Mouse (Mus musculus) brain, embryonic 14.5 days (tissue): ENCODE results near the gene Dcun1d1. TPM values are rescaled to one million over a fixed set of nuclear protein-coding genes. Genes with fewer than 3 reads are reported as not detected.

Experiments
- DNase-seq: peaks from one replicate; pipeline ENCODE4 v3.0.0-alpha.2; 2011; ENCODE audit warnings: low read depth
- CTCF ChIP-seq: fragments of 200-500 bp; IDR thresholded peaks from 2 replicates; pipeline ENCODE4 v1.5.1; 2012; ENCODE audit warnings: inconsistent platforms, mild to moderate bottlenecking, moderate library complexity, borderline replicate concordance; ENCODE audit not compliant: insufficient read depth, insufficient read length; ENCODE audit errors: extremely low read depth
- POLR2A ChIP-seq: fragments of 200-500 bp; IDR thresholded peaks from 2 replicates; pipeline ENCODE4 v1.6.1; 2012; ENCODE audit warnings: mild to moderate bottlenecking, inconsistent platforms, borderline replicate concordance; ENCODE audit not compliant: poor library complexity, insufficient read depth, insufficient read length, severe bottlenecking; ENCODE audit errors: extremely low read depth
- polyA plus RNA-seq: library from polyadenylated mRNA; depleted of rRNA; stranded (reverse); fragments of >200 nt; gene quantifications from 2 replicates; pipeline ENCODE4 v1.2.3, GENCODE M21; 2012

Gene Dcun1d1
- polyA plus RNA-seq, 1 experiment: 38.0 TPM

DNA sequence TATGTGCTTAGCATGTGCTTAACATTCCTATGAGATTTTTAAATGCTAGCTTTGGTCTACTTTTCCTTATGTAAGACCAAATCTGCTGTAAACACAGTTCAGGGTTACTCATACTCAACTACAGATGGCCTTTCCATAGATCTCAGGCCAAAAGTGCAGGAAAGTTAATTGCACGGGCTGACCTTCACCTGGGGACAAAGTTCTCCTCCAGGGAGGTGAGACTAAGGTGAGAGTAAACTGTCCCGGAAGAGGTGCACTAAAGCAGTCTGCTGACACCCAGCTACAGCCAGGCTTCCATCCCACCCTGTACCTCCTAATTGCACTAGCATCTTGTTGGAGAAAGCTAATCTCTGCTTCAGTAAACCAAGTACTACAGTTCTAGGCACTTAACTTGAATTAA lies 11.4 kb downstream of the Dcun1d1 start:
- DNase-seq: no peak
- TF ChIP-seq POLR2A: no peak
- no peak for TF ChIP-seq CTCF

- TF ChIP-seq CTCF (no peak), POLR2A (no peak)
These were observed 13.2 kb downstream of the Dcun1d1 start for GRCm38 (mm10) chr3:35924007-35924406.

GRCm38 (mm10) chr3:35923495-35923894 lies 13.8 kb downstream of the Dcun1d1 start:
- DNase-seq: no peak

More at GRCm38 (mm10) chr3:35924007-35924406, 13.2 kb downstream of the Dcun1d1 start:
- no peak for DNase-seq

GRCm38 (mm10) chr3:35922522-35922921 lies 14.7 kb downstream of the Dcun1d1 start:
- no peak for DNase-seq
- TF ChIP-seq POLR2A (no peak), CTCF (no peak)

More at GRCm38 (mm10) chr3:35923495-35923894, 13.8 kb downstream of the Dcun1d1 start:
- no peak for TF ChIP-seq POLR2A
- TF ChIP-seq CTCF: no peak

DNA sequence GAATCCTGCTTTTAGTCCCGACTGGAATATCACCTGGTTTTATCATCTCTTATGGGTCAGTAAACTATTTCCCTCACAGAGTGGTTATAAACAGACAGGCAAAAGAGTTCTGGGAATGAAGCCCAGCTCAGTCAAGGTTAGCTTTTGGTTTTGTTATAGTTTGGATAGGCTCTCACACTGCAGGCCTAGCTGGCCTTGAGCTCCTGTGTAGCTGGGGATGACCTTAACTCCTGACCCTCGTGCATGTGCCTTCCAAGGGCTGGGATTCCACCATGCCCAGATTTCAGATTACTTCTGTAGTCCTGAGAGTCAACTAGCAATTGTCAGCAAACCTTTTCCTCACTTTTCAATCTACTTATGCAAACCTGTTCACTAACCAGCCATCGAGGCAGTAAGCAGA lies 19.0 kb downstream of the Dcun1d1 start:
- no peak for DNase-seq

GRCm38 (mm10) chr3:35908982-35909680 lies 28.1 kb downstream of the Dcun1d1 start:
- DNase-seq: no peak
- TF ChIP-seq POLR2A (no peak), CTCF (no peak)

More for the DNA sequence above, 19.0 kb downstream of the Dcun1d1 start:
- no peak for TF ChIP-seq POLR2A
- no peak for TF ChIP-seq CTCF

- DNase-seq: no peak
- TF ChIP-seq CTCF (no peak), POLR2A (no peak)
These were observed 36.6 kb downstream of the Dcun1d1 start for GRCm38 (mm10) chr3:35900555-35901204.

- no peak for DNase-seq
- TF ChIP-seq POLR2A: no peak
- no peak for TF ChIP-seq CTCF
These were observed 38.1 kb downstream of the Dcun1d1 start for GRCm38 (mm10) chr3:35899109-35899508.

GRCm38 (mm10) chr3:35897900-35898299 lies 39.3 kb downstream of the Dcun1d1 start:
- DNase-seq: no peak
- TF ChIP-seq POLR2A (no peak), CTCF (no peak)

DNA sequence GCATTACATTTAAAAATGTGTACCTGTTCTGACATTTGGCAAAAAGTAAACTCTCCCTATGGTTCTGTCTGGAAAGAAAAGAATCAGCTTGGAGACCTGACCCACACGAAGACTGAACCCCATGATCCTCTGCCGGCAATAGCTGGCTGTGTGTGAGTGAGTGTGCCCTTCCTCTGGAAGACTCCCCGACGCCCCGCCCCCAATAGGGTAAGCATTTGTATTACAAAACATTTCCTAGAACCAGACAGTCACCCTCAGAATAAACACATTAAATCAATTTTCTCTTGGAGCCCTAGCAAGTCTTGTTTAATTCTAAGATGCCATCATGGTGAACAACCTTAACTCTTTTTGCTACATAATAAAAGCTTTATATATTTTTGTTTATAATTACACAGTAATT lies 44.1 kb downstream of the Dcun1d1 start:
- TF ChIP-seq CTCF (no peak), POLR2A (no peak)
- DNase-seq: no peak

GRCm38 (mm10) chr3:35891123-35891522 lies 46.1 kb downstream of the Dcun1d1 start:
- TF ChIP-seq POLR2A (no peak), CTCF (no peak)
- DNase-seq: no peak

DNA sequence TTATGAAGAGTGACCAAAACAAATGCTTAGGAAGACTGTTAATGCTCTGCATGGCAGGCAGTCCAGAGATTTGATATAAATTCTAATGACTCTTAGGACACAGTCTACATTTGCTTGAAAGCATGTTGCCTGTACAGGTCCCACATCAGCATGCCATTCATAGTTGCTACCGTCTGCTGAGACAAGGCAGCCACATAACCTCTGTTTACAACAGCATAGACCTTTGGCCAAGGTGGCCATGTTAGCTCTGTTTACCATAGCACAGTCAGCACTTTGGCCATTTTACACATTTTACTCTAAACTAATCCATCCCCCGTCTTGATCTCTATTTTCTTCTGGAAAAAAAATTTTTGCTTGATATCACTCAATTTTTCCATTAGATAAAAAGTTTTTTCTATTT lies 47.7 kb downstream of the Dcun1d1 start:
- TF ChIP-seq POLR2A (no peak), CTCF (no peak)
- no peak for DNase-seq
